ENCODE assay signal across 17 mouse cellular contexts in the genomic region with DNA sequence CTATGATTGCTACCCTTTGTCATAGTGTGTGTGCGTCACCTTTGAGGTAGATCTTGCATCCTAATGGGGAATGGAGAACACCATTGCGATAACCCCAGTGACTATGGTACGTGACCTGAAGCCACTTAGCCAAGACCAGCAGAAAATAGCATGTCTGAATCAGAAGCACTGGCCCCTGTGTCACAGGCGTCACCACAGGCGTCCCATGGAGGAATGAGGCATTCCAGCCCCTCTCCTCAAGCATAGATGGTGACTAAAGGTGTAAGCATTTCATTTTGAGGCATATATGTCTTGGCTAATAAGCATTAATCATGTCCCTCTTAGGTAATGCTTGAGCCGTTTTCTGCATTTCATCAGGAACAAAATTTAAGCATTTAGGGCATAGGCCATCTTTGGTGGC.
"Had no signal": no experiment of that assay in that cellular context is flagged by ENCODE, and none has a peak within 500 bp of the region (broad histone marks: within the 10 kb centered on the region; RNA-seq: fewer than 3 reads in every experiment).

No protein-coding gene starts in this region.

- H3K9ac ChIP-seq: neural tube, embryonic 12.5 days; neural tube, embryonic 13.5 days; neural tube, embryonic 15.5 days; stomach, embryonic 15.5 days had no signal

- H3K4me1 ChIP-seq: neural tube, embryonic 12.5 days; neural tube, embryonic 13.5 days; neural tube, embryonic 15.5 days; stomach, embryonic 15.5 days had no signal

- H3K4me2 ChIP-seq: neural tube, embryonic 12.5 days; neural tube, embryonic 13.5 days; neural tube, embryonic 15.5 days; stomach, embryonic 15.5 days had no signal

- H3K27me3 ChIP-seq: neural tube, embryonic 12.5 days; neural tube, embryonic 13.5 days; neural tube, embryonic 15.5 days; stomach, embryonic 15.5 days had no signal

- H3K4me3 ChIP-seq: neural tube, embryonic 12.5 days; neural tube, embryonic 13.5 days; neural tube, embryonic 15.5 days; stomach, embryonic 15.5 days had no signal

- DNase-seq: retina, postnatal 1 day; right cerebral cortex, adult 18-20 months; right cerebral cortex, postnatal 14 days; right cerebral cortex, postnatal 25 days; right cerebral cortex, postnatal 4 days; spleen, adult 18-20 months; thymus, adult 18-20 months; thymus, adult 2 months; thymus, postnatal 14 days; thymus, postnatal 25 days; thymus, postnatal 36 days; thymus, postnatal 4 days had no signal

- H3K27ac ChIP-seq: neural tube, embryonic 12.5 days; neural tube, embryonic 13.5 days; neural tube, embryonic 15.5 days; stomach, embryonic 15.5 days; stomach, postnatal 0 days had no signal

- H3K36me3 ChIP-seq: neural tube, embryonic 12.5 days; neural tube, embryonic 13.5 days; neural tube, embryonic 15.5 days; stomach, embryonic 15.5 days had no signal

- H3K9me3 ChIP-seq: neural tube, embryonic 12.5 days; neural tube, embryonic 13.5 days; neural tube, embryonic 15.5 days; stomach, embryonic 15.5 days had no signal
